Mouse (Mus musculus) liver, postnatal 0 days (tissue): ENCODE data around the gene Gm13124. TPM values are rescaled to one million over a fixed set of nuclear protein-coding genes. Genes with fewer than 3 reads are reported as not detected.
"Not testable (repeated sequence)": the region's sequence is repeated elsewhere in the genome, so short reads cannot be mapped to it uniquely, and the experiment has no call there.

Experiments
- ATAC-seq: fragments of 200-750 bp; cut with Nextera tagmentation; 2 replicates; pipeline ENCODE4 v1.8.0; 2017; ENCODE audit warnings: mild to moderate bottlenecking, moderate library complexity
- DNase-seq: peaks from one replicate; pipeline ENCODE4 v3.0.0-alpha.2; 2016
- H3K27ac ChIP-seq: fragments of 300-500 bp; sonication (generic); 2 replicates; pipeline ENCODE4 v1.5.1; 2014; ENCODE audit warnings: antibody characterized with exemption, moderate library complexity, mild to moderate bottlenecking, low read depth
- H3K27me3 ChIP-seq: fragments of 300-500 bp; sonication (generic); 2 replicates; pipeline ENCODE4 v1.6.1; 2014; ENCODE audit warnings: low read length, control low read depth, mixed read lengths; ENCODE audit not compliant: insufficient read depth
- H3K36me3 ChIP-seq: fragments of 300-500 bp; sonication (generic); replicated peaks from 2 replicates; pipeline ENCODE4 v1.6.1; 2014; ENCODE audit warnings: mild to moderate bottlenecking, control low read depth, low read length, moderate library complexity, mixed read lengths; ENCODE audit not compliant: insufficient read depth
- H3K4me1 ChIP-seq: fragments of 300-500 bp; sonication (generic); 2 replicates; pipeline ENCODE4 v1.6.1; 2014; ENCODE audit warnings: antibody characterized with exemption, mild to moderate bottlenecking, control low read depth; ENCODE audit not compliant: insufficient read depth
- H3K4me2 ChIP-seq: fragments of 300-500 bp; sonication (generic); 2 replicates; pipeline ENCODE4 v1.6.1; 2014; ENCODE audit warnings: low read depth, mild to moderate bottlenecking, low read length, moderate library complexity, mixed read lengths
- H3K4me3 ChIP-seq: fragments of 300-500 bp; sonication (generic); 2 replicates; pipeline ENCODE4 v1.5.1; 2014; ENCODE audit warnings: low read depth, low read length
- H3K9ac ChIP-seq: fragments of 300-500 bp; sonication (generic); replicated peaks from 2 replicates; pipeline ENCODE4 v1.6.1; 2014; ENCODE audit warnings: mild to moderate bottlenecking, moderate library complexity
- H3K9me3 ChIP-seq: fragments of 300-500 bp; sonication (generic); 2 replicates; pipeline ENCODE4 v1.6.1; 2016; ENCODE audit warnings: mild to moderate bottlenecking, control low read depth, low read length, mixed read lengths
- CTCF ChIP-seq: sonication (generic); IDR thresholded peaks from 2 replicates; pipeline ENCODE4 v1.5.1; 2016; ENCODE audit warnings: antibody characterized with exemption, low read depth
- EP300 ChIP-seq: IDR thresholded peaks from 2 replicates; pipeline ENCODE4 v1.6.1; 2016; ENCODE audit warnings: antibody characterized with exemption, low read depth, mild to moderate bottlenecking
- WGBS: fragments of 180-500 bp; shearing (Covaris S2); extraction: QIAGEN DNeasy Blood & Tissue Kit; methylation state at CpG from one replicate; pipeline ENCODE4 v1.1.7; 2014; ENCODE audit not compliant: insufficient replicate concordance; 5-methylcytosine and 5-hydroxymethylcytosine counted together
- polyA plus RNA-seq: library from polyadenylated mRNA; unstranded; fragments of >200 nt; fragmentation: Nextera tagmentation; extraction: Ambion mirVana; gene quantifications from 2 replicates; pipeline ENCODE4 v1.2.1, GENCODE M21; 2015

Gm13124 gene
- polyA plus RNA-seq, result not detected in 2 replicates

DNA sequence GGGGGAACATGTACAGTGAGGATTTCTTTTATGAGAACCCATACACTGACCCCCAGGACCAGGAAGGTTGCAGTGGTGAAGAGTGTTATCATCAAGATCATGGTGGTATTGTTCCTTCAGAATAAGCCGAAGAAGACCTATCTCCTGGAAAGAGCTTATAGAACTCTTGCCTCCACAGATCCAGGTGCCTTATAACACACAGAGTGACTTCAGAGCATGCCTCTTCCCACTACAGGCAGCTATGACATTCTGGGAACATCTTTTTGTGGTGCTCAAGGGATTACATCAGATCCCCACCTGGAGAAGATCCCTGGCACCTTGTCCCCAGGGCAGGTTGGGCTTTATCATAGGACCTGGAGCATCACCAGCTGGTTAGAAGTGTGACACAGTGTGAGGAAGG lies at the start of gene Gm13124:
Gene Gm13124, minus strand, starts transcription at position 101 of the 400 bp plus-strand sequence.
- Histone ChIP-seq H3K4me1 (no peaks in the 10 kb centered on the region), H3K4me2 (no peak within 1 kb of the TSS), H3K27me3 (no peaks in the 10 kb centered on the region), H3K36me3 (no peaks in the 10 kb centered on the region), H3K9me3 (no peaks in the 10 kb centered on the region), H3K27ac (no peak within 1 kb of the TSS), H3K9ac (no peak within 1 kb of the TSS), H3K4me3 (no peak within 1 kb of the TSS)
- 90% methylated on average over 1 of the region's 1 CpGs for WGBS
- ATAC-seq, result no peak
- TF ChIP-seq EP300 (no peak), CTCF (no peak)
- DNase-seq, result no peak

DNA sequence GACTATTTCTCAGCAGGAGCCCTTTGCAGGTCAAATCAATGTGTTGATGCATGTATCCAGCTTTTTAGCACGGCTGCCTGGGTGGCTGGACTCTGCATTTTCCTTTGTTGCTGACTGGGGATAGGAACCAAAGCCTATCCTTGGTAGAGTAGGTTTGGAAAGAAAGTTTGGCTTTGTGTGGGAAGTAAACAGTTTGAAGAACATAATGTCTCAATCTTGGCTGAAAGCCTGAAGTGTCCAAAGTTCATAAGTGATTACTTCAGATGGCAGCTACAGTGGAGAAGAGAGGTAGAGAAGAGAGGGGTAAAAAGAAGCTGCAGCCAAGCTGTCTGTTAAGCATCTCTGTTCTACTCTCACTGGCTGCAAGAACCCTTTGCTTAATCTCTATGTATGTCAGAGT lies 49.7 kb upstream of the Gm13124 start:
- Histone ChIP-seq H3K27me3 (no peaks in the 10 kb centered on the region), H3K4me2 (no peak overlapping the region), H3K9me3 (peaks cover 3% of the 10 kb centered on the region; the same call in 1 of the 2 replicates), H3K4me3 (no peak overlapping the region), H3K27ac (no peak overlapping the region), H3K9ac (no peak overlapping the region), H3K4me1 (no peaks in the 10 kb centered on the region), H3K36me3 (no peaks in the 10 kb centered on the region)
- 61% methylated on average over 1 of the region's 1 CpGs for WGBS
- DNase-seq, result no peak
- TF ChIP-seq EP300 (no peak), CTCF (no peak)
- ATAC-seq, result no peak

DNA sequence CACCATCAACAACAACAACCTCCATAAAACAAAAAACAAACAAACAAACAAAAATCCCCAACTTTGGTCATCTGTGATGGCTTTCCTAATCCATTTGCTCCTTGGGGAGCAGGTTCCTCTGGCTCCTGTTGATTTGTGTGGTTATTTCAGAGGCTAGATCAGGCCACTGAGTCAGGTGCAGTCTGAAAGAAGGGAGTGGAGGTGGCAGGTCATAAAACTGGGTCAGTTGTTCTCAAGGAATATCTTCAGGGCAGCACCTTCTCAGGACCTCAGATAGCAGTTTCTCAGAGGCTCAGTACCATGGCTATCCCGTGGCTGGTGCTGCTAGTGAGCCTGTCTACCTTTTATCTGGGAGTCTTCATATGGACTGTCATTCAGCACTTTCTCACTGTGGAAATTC lies 48.5 kb upstream of the Gm13124 start, which contains the start of gene Aadacl4:
Gene Aadacl4, plus strand, starts transcription at position 301 of the 400 bp plus-strand sequence.
- no peak within 1 kb of the TSS for H3K4me2 ChIP-seq
- no peaks in the 10 kb centered on the region for H3K36me3 ChIP-seq
- no peak for TF ChIP-seq CTCF
- no peak for TF ChIP-seq EP300
- no peaks in the 10 kb centered on the region for H3K4me1 ChIP-seq
- no peak within 1 kb of the TSS for H3K27ac ChIP-seq
- H3K27me3 ChIP-seq, result no peaks in the 10 kb centered on the region
- H3K9ac ChIP-seq, result no peak within 1 kb of the TSS
- DNase-seq (no peak), ATAC-seq (no peak)
- H3K9me3 ChIP-seq, result no peaks in the 10 kb centered on the region
- H3K4me3 ChIP-seq, result no peak within 1 kb of the TSS
- WGBS, result 29% methylated on average over 1 of the region's 1 CpGs

DNA sequence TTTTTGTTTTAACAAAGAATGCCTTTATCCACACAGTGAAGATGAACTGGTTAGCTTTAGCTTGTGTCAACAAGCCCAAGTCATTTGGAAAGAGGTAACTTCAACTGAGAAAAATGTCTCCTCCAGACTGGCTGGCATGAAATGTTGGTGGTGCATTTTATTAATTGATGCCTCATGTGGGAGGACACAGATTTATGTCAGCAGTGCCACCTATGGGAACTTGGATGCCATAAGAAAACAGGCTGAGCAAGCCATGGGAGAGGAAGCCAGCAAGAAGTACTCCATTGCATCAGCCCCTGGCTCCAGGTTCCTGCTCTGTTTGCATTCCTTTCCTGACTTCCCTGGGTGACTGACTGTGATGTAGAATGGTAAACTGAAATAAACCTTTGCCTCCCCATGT lies 27.9 kb upstream of the Gm13124 start:
- H3K36me3 ChIP-seq, result no peaks in the 10 kb centered on the region
- no peak overlapping the region for H3K4me3 ChIP-seq
- no peaks in the 10 kb centered on the region for H3K9me3 ChIP-seq
- no peak overlapping the region for H3K27ac ChIP-seq
- TF ChIP-seq CTCF, result no peak
- TF ChIP-seq EP300, result no peak
- DNase-seq (no peak), ATAC-seq (no peak)
- H3K4me1 ChIP-seq, result no peaks in the 10 kb centered on the region
- no peaks in the 10 kb centered on the region for H3K27me3 ChIP-seq
- no peak overlapping the region for H3K9ac ChIP-seq
- no peak overlapping the region for H3K4me2 ChIP-seq

DNA sequence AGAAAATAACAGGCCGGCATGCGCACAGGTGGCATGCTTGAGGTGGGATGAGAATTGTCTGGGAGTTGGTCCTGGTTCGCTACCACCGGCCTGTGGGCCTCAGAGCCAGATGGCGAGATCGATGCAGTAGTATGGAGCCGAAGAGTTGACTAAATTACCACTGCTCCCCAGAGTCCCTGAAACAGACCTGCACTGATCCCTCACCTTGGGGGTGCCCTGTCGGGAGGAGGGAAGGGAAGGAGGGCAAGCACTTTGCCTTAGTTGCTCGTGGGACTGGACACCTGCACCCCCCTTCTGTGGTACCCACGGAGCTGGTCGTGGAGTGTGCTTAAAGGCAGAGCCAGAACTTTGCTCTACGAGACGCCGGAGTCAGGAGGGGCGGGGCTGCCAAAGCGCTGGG lies 21.3 kb upstream of the Gm13124 start:
- not testable (repeated sequence) for H3K9ac ChIP-seq, H3K36me3 ChIP-seq, H3K9me3 ChIP-seq, H3K4me2 ChIP-seq, H3K27me3 ChIP-seq, H3K4me1 ChIP-seq, DNase-seq, H3K4me3 ChIP-seq, H3K27ac ChIP-seq
- peak; percentile 21; the same call in 1 of the 2 replicates for ATAC-seq
- 77% methylated on average over 11 of the region's 16 CpGs for WGBS

DNA sequence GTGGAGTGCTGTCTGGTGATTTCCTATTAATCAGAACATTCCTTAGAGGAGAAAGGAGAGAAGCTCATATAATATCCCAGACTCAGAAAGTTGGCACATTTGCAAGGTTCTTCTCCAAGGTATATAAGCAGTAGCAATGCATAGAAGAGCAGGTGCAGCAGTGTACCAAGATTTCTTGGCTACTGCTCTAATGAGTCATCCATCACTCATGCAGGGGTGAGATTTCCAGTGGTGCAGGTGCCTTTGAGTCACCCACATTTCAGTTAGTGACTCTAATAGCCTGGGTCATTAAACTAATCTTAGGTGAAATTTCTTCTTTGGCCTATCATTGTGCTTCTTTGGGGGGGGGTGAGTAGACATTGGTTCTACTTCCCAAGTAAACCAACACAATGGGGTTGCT lies 2.8 kb upstream of the Gm13124 start:
- Histone ChIP-seq H3K9me3 (no peaks in the 10 kb centered on the region), H3K4me3 (no peak overlapping the region), H3K4me1 (no peaks in the 10 kb centered on the region), H3K9ac (no peak overlapping the region), H3K4me2 (no peak overlapping the region), H3K27me3 (no peaks in the 10 kb centered on the region), H3K27ac (no peak overlapping the region), H3K36me3 (no peaks in the 10 kb centered on the region)
- DNase-seq (no peak), ATAC-seq (no peak)
- TF ChIP-seq EP300 (no peak), CTCF (no peak)

DNA sequence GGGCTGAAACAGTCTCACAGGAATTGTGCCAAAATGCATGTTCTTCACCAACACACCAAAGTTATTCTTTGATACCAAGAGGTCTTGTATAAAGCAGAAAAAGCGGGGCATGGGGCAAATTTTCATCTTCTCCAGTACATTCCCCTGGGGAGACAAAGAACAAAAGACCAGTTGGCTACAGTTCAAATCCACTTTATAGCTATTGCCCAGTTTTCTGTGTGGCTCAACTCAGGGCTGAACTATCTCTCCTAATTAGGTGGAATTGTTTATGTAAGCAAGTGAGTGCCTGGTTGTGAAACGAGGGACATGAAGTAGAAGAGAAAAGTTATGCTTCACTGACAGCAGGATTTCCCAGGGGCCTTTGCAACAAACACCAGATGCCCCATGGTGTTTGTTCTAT lies 3.7 kb downstream of the Gm13124 start:
- TF ChIP-seq EP300 (no peak), CTCF (no peak)
- Histone ChIP-seq H3K4me1 (no peaks in the 10 kb centered on the region), H3K27me3 (no peaks in the 10 kb centered on the region), H3K36me3 (no peaks in the 10 kb centered on the region), H3K4me3 (no peak overlapping the region), H3K9me3 (no peaks in the 10 kb centered on the region), H3K4me2 (no peak overlapping the region), H3K9ac (no peak overlapping the region), H3K27ac (no peak overlapping the region)
- DNase-seq, result no peak
- ATAC-seq, result no peak
- WGBS, result 53% methylated on average over 2 of the region's 2 CpGs
